Mouse (Mus musculus): ENCODE results near the gene Rell1.

The Rell1 gene

GRCm38 (mm10) chr5:63968443-63969415 is at the start of gene Rell1:
Gene Rell1, minus strand, starts transcription at chr5:63968897.
- DNase-seq (ENCODE audit: low read depth, low spot score) = peak; percentile 95

- DNase-seq (ENCODE audit: low read depth, low spot score) = no peak
Observed at GRCm38 (mm10) chr5:64012596-64013366, 44.1 kb upstream of the Rell1 start.

- no peak for DNase-seq (ENCODE audit: low read depth, low spot score)
Observed at GRCm38 (mm10) chr5:64006548-64006947, 37.9 kb upstream of the Rell1 start.

- DNase-seq (ENCODE audit: low read depth, low spot score) = no peak
Observed at GRCm38 (mm10) chr5:64003302-64003701, 34.6 kb upstream of the Rell1 start.

- no peak for DNase-seq (ENCODE audit: low read depth, low spot score)
Observed at GRCm38 (mm10) chr5:63993865-63994264, 25.2 kb upstream of the Rell1 start.

- DNase-seq (ENCODE audit: low read depth, low spot score) = no peak
Observed at GRCm38 (mm10) chr5:63990675-63991074, 22.0 kb upstream of the Rell1 start.

- no peak for DNase-seq (ENCODE audit: low read depth, low spot score)
Observed at GRCm38 (mm10) chr5:63986337-63986736, 17.6 kb upstream of the Rell1 start.

GRCm38 (mm10) chr5:63982296-63982695 is 13.6 kb upstream of the Rell1 start:
- DNase-seq (ENCODE audit: low read depth, low spot score) = no peak

- DNase-seq (ENCODE audit: low read depth, low spot score) = no peak
Observed at GRCm38 (mm10) chr5:63970991-63971390, 2.3 kb upstream of the Rell1 start.

GRCm38 (mm10) chr5:63970281-63970732 is 1.6 kb upstream of the Rell1 start:
- DNase-seq (ENCODE audit: low read depth, low spot score) = no peak

- no peak for DNase-seq (ENCODE audit: low read depth, low spot score)
Observed at GRCm38 (mm10) chr5:63969476-63970112, 897 bp upstream of the Rell1 start.

GRCm38 (mm10) chr5:63967591-63968141 is 1.0 kb downstream of the Rell1 start:
- no peak for DNase-seq (ENCODE audit: low read depth, low spot score)

GRCm38 (mm10) chr5:63966379-63966778 is 2.3 kb downstream of the Rell1 start:
- DNase-seq (ENCODE audit: low read depth, low spot score) = no peak

GRCm38 (mm10) chr5:63965946-63966345 is 2.8 kb downstream of the Rell1 start:
- no peak for DNase-seq (ENCODE audit: low read depth, low spot score)

GRCm38 (mm10) chr5:63964576-63964975 is 4.1 kb downstream of the Rell1 start:
- no peak for DNase-seq (ENCODE audit: low read depth, low spot score)

GRCm38 (mm10) chr5:63961726-63962125 is 7.0 kb downstream of the Rell1 start:
- no peak for DNase-seq (ENCODE audit: low read depth, low spot score)

GRCm38 (mm10) chr5:63960565-63960964 is 8.1 kb downstream of the Rell1 start:
- DNase-seq (ENCODE audit: low read depth, low spot score) = no peak

- no peak for DNase-seq (ENCODE audit: low read depth, low spot score)
Observed at GRCm38 (mm10) chr5:63958963-63959708, 9.6 kb downstream of the Rell1 start.

- DNase-seq (ENCODE audit: low read depth, low spot score) = no peak
Observed at GRCm38 (mm10) chr5:63957607-63958006, 11.1 kb downstream of the Rell1 start.

GRCm38 (mm10) chr5:63956411-63956810 is 12.3 kb downstream of the Rell1 start:
- DNase-seq (ENCODE audit: low read depth, low spot score) = no peak
